Mouse (Mus musculus) heart, embryonic 12.5 days (tissue): ENCODE measurements around the gene Pgpep1l. TPM values are rescaled to one million over a fixed set of nuclear protein-coding genes. Genes with fewer than 3 reads are reported as not detected.
A peak's percentile ranks its signal among the peaks of the same experiment; 100 is the strongest.
"Not testable (repeated sequence)": the region's sequence is repeated elsewhere in the genome, so short reads cannot be mapped to it uniquely, and the experiment has no call there.

Source experiments
- ATAC-seq: fragments of 200-750 bp; cut with Nextera tagmentation; 2 replicates; pipeline ENCODE4 v1.8.0; 2017; ENCODE audit warnings: moderate TSS enrichment, moderate library complexity; ENCODE audit not compliant: insufficient number of reproducible peaks, low FRiP score
- H3K27ac ChIP-seq: fragments of 300-500 bp; sonication (generic); 2 replicates; pipeline ENCODE4 v1.5.1; 2016; ENCODE audit warnings: mild to moderate bottlenecking, moderate library complexity; ENCODE audit not compliant: poor library complexity, severe bottlenecking
- H3K27me3 ChIP-seq: fragments of 300-500 bp; sonication (generic); replicated peaks from 2 replicates; pipeline ENCODE4 v1.6.1; 2016; ENCODE audit warnings: mild to moderate bottlenecking, moderate library complexity
- H3K36me3 ChIP-seq: fragments of 300-500 bp; sonication (generic); 2 replicates; pipeline ENCODE4 v1.6.1; 2016; ENCODE audit warnings: mild to moderate bottlenecking, moderate library complexity
- H3K4me1 ChIP-seq: fragments of 300-500 bp; sonication (generic); replicated peaks from 2 replicates; pipeline ENCODE4 v1.6.1; 2016; ENCODE audit warnings: mild to moderate bottlenecking
- H3K4me2 ChIP-seq: fragments of 300-500 bp; sonication (generic); 2 replicates; pipeline ENCODE4 v1.6.1; 2016; ENCODE audit warnings: mild to moderate bottlenecking, moderate library complexity
- H3K4me3 ChIP-seq: fragments of 300-500 bp; sonication (generic); 2 replicates; pipeline ENCODE4 v1.5.1; 2016; ENCODE audit warnings: mild to moderate bottlenecking
- H3K9ac ChIP-seq: fragments of 300-500 bp; sonication (generic); 2 replicates; pipeline ENCODE4 v1.6.1; 2016; ENCODE audit warnings: mild to moderate bottlenecking, moderate library complexity
- H3K9me3 ChIP-seq: fragments of 300-500 bp; sonication (generic); replicated peaks from 2 replicates; pipeline ENCODE4 v1.6.1; 2016; ENCODE audit warnings: mild to moderate bottlenecking, moderate library complexity
- WGBS: fragments of 180-500 bp; shearing (Covaris S2); methylation state at CpG from one replicate; pipeline ENCODE4 v1.1.7; 2016; 5-methylcytosine and 5-hydroxymethylcytosine counted together
- polyA plus RNA-seq: library from polyadenylated mRNA; unstranded; fragments of >200 nt; fragmentation: Nextera tagmentation; extraction: Ambion mirVana; gene quantifications from 2 replicates; pipeline ENCODE4 v1.2.1, GENCODE M21; 2016

Gene Pgpep1l
- polyA plus RNA-seq, 1 experiment from 2014 or later = not detected

GRCm38 (mm10) chr7:68296487-68296886, 32.5 kb upstream of the Pgpep1l start:
- Histone ChIP-seq H3K36me3 (no peaks in the 10 kb centered on the region), H3K4me1 (0 out of 2 replicates have a peak, but pooled peaks cover 2% of the 10 kb centered on the region), H3K9ac (no peak overlapping the region), H3K27me3 (no peaks in the 10 kb centered on the region), H3K9me3 (no peaks in the 10 kb centered on the region), H3K27ac (no peak overlapping the region), H3K4me2 (no peak overlapping the region), H3K4me3 (no peak overlapping the region)
- WGBS = 77% methylated on average over 5 of the region's 5 CpGs
- ATAC-seq = no peak

DNA sequence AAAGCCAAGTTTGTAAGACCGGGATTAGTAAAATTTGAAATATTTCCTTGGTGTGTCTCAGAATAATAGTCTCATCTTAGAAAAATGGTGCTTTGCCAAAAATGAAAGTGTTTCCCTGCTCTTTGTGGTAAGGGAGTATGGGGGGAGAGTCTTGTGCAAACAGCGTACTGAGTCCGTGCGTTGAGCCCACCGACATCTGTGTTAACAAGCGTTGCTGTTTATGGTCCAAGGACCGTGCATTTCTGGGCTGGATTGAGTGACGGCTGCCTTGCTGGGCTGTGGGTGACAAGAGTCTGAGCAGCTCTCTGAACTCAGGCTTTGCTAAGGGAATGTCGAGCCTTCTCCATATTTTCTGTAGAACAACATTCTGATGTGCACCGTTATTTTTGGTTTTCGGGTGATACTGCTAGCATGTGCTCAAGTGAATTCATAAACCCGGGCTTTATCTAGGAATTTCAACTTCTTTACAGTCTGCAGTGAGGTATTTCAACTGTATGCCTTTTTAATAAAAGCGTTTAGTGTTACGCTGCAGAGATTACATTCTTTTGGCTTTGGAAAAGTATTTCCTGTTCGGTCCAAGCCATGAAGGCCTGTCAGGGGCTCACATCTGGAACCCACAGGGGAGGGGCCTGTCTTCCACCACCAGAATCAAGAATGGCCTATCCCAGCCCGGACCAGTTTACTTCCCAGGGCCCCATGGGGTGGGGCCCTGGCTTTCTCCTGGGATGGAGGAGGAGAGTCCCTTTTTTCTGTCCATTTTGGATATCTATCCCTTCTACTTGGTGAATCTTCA, 30.2 kb upstream of the Pgpep1l start:
- H3K9me3 ChIP-seq = no peaks in the 10 kb centered on the region
- H3K4me2 ChIP-seq = peak overlapping the region; percentile 36
- no peaks in the 10 kb centered on the region for H3K36me3 ChIP-seq
- no peaks in the 10 kb centered on the region for H3K27me3 ChIP-seq
- no peak overlapping the region for H3K27ac ChIP-seq
- H3K4me3 ChIP-seq = no peak overlapping the region
- H3K4me1 ChIP-seq = 0 out of 2 replicates have a peak, but pooled peaks cover 2% of the 10 kb centered on the region
- 49% methylated on average over 16 of the region's 16 CpGs for WGBS
- ATAC-seq = 0 out of 2 replicates have a peak, but pooled peaks have one; percentile 59
- no peak overlapping the region for H3K9ac ChIP-seq

DNA sequence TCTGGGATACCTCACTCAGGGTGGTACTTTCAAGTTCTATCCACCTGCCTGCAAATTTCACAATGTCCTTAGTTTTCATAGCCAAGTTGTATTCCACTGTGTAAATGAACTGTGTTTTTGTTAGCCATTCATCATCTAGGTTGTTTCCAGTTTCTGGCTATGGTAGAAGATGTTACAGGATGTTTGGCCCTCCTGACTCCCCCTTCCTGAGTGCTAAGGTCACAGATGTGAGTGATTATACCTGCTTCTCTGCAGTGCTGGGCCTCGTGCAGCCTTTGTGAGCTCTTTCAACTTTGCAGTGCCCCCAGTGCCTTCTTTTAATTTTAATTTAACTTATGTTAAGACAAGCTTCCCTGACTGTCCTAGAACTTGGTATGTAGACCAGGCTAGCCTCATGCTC, 27.6 kb upstream of the Pgpep1l start:
- Histone ChIP-seq H3K4me1 (0 out of 2 replicates have a peak, but pooled peaks cover 2% of the 10 kb centered on the region), H3K4me3 (no peak overlapping the region), H3K36me3 (no peaks in the 10 kb centered on the region), H3K4me2 (no peak overlapping the region), H3K9ac (no peak overlapping the region), H3K27ac (no peak overlapping the region), H3K9me3 (no peaks in the 10 kb centered on the region), H3K27me3 (no peaks in the 10 kb centered on the region)
- no peak for ATAC-seq
- WGBS = 67% methylated on average over 1 of the region's 1 CpGs

DNA sequence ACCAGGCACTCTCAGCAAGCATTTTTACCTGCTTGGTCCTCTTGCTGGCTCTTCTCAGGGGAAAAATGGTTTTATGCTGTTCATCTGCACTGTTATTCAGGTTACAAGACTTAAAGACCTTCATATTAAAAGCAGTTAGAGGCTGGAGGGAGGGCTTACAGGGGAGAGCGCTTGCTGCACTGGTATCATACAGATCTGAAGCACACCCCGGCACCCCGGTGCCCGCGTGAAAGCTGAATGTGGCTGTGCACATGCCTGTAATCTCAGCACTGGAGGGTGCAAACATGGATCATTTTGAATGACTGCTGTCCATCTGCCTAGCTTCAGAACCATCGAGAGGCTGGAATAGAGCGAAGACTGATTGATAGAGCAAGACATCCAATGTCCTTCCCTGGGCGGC, 25.0 kb upstream of the Pgpep1l start:
- ATAC-seq = no peak
- Histone ChIP-seq H3K9me3 (no peaks in the 10 kb centered on the region), H3K4me1 (peaks cover 7% of the 10 kb centered on the region), H3K4me2 (no peak overlapping the region), H3K9ac (no peak overlapping the region), H3K36me3 (no peaks in the 10 kb centered on the region), H3K27me3 (no peaks in the 10 kb centered on the region), H3K4me3 (no peak overlapping the region), H3K27ac (no peak overlapping the region)
- WGBS = 82% methylated on average over 8 of the region's 8 CpGs

GRCm38 (mm10) chr7:68288000-68288399, 24.0 kb upstream of the Pgpep1l start:
- H3K9me3 ChIP-seq, H3K4me3 ChIP-seq, H3K27ac ChIP-seq, H3K27me3 ChIP-seq, H3K4me1 ChIP-seq, H3K9ac ChIP-seq, H3K4me2 ChIP-seq, ATAC-seq, H3K36me3 ChIP-seq: not testable (repeated sequence)
- 86% methylated on average over 4 of the region's 4 CpGs for WGBS

DNA sequence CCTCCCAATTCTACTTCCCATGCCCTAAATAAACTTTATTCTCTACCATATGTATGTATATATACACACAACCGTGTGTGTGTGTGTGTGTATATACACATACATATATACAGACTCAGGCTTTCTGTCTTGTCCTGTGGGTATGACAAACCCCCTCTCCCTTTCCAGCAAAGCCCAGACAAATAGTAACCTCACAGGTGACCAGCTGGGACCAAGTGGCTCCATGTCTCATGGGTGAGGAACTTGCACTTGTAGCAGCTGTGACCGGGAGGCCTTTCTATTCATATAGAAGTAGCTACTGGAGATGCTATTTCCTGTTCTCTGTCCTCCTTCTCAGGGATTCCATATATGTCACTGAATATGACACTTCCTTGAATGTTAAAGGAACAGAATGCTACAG, 23.5 kb upstream of the Pgpep1l start:
- H3K4me2 ChIP-seq = no peak overlapping the region
- no peaks in the 10 kb centered on the region for H3K36me3 ChIP-seq
- no peaks in the 10 kb centered on the region for H3K27me3 ChIP-seq
- peaks cover 7% of the 10 kb centered on the region for H3K4me1 ChIP-seq
- WGBS = 68% methylated on average over 2 of the region's 2 CpGs
- H3K9ac ChIP-seq = no peak overlapping the region
- H3K9me3 ChIP-seq = no peaks in the 10 kb centered on the region
- H3K4me3 ChIP-seq = no peak overlapping the region
- no peak for ATAC-seq
- H3K27ac ChIP-seq = no peak overlapping the region

DNA sequence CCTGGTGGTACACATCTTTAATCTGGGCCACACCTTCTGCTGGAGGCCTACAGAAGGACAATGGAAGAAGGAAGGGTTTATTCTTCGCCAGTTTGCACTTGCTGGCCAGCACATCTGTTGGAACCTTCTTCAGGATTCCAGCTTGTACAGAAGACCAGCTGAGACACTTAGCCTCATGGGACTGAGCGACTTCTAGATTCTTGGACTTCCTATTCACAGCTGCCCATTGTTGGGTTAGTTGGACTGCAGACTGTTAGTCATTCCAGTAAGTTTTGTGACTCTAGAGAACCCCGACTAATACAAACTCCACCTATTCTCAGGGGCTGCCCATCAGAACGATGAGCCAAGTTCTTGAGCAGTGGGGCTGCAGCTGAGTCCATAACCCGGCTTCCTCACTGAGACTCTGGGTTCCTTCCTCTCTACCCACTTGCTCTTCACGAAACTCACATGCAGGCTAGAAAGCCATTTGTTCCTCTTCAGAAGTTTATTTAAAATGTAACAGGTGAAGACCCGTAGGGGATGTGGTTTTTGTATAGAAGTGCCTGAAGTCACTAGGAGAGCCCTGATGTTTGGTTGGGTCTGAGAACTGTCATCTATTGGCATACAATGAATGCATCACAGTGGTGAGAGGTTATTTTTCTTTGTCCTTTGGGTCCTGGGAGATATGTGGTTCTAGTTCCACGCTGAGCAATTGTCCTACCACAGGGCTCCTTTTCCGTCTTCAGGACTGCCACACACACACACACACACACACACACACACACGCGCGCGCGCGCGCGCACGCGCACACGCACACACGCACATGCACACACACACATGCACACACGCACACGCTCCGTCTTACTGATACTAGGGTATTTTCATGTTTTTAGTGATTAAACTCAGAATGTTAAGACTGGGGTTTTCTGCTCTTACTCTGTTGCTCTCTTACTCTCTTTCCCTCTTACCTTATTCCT, 22.8 kb upstream of the Pgpep1l start:
- Histone ChIP-seq H3K4me3 (no peak overlapping the region), H3K27me3 (no peaks in the 10 kb centered on the region), H3K36me3 (no peaks in the 10 kb centered on the region), H3K9ac (no peak overlapping the region), H3K4me1 (peaks cover 7% of the 10 kb centered on the region), H3K4me2 (no peak overlapping the region), H3K9me3 (no peaks in the 10 kb centered on the region), H3K27ac (no peak overlapping the region)
- ATAC-seq = no peak
- WGBS = 89% methylated on average over 24 of the region's 24 CpGs

DNA sequence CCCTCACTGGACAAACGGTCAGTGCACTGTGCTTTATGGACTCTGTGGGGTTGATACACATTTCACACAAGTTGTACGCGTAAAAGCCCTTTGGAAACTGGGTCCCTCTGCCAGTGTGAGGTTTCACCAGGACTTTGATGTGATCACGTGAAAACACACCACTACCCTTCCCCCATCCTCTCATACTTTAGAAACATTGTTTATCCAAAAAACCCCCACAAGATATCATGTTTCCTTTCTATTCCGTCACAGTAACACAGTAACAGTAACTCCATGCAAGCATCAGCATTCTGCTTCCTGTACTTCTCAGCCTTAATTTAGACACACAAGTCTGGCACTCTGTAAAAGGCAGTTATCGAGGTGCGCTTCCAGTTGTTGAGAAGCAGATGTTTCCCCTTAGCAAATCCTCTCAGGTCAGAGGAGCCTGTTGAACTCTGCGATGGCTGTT, 21.8 kb upstream of the Pgpep1l start:
- WGBS = 65% methylated on average over 8 of the region's 8 CpGs
- Histone ChIP-seq H3K4me3 (no peak overlapping the region), H3K9ac (no peak overlapping the region), H3K4me1 (peaks cover 7% of the 10 kb centered on the region), H3K27ac (no peak overlapping the region), H3K9me3 (no peaks in the 10 kb centered on the region), H3K36me3 (no peaks in the 10 kb centered on the region), H3K27me3 (no peaks in the 10 kb centered on the region), H3K4me2 (no peak overlapping the region)
- no peak for ATAC-seq

DNA sequence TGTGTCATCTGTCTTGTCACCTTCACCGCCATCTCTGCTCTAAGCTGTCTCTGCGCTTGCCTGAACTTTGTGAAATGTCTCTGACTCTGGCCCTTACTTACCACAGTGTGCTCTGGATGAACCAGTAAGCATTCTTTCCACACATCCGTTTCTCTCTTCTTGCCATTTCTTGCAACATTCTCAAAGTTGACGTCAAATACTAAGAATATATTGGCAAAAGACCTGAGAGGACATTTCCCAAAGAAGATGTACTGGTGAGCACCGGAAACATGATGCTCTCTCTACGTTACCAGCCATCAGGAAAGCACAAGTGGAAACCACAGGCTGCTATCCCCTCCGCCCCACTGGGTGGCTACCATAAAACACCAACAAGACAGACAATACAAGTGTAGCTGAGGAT, 19.7 kb upstream of the Pgpep1l start:
- H3K4me3 ChIP-seq = no peak overlapping the region
- H3K27me3 ChIP-seq = peaks cover 8% of the 10 kb centered on the region; the same call in 1 of the 2 replicates
- no peaks in the 10 kb centered on the region for H3K9me3 ChIP-seq
- H3K27ac ChIP-seq = no peak overlapping the region
- H3K9ac ChIP-seq = no peak overlapping the region
- H3K36me3 ChIP-seq = no peaks in the 10 kb centered on the region
- H3K4me2 ChIP-seq = no peak overlapping the region
- WGBS = 86% methylated on average over 7 of the region's 7 CpGs
- no peak for ATAC-seq
- peaks cover 10% of the 10 kb centered on the region for H3K4me1 ChIP-seq

- not testable (repeated sequence) for H3K27ac ChIP-seq, H3K4me3 ChIP-seq, H3K9me3 ChIP-seq, H3K9ac ChIP-seq, H3K4me2 ChIP-seq, H3K36me3 ChIP-seq, ATAC-seq
- H3K4me1 ChIP-seq = peaks cover 10% of the 10 kb centered on the region
- 64% methylated on average over 4 of the region's 4 CpGs for WGBS
- peaks cover 13% of the 10 kb centered on the region for H3K27me3 ChIP-seq
Observed at GRCm38 (mm10) chr7:68283133-68283520, 19.1 kb upstream of the Pgpep1l start.
